Mouse (Mus musculus): ENCODE measurements around the gene Acsm4. TPM values are rescaled to one million over a fixed set of nuclear protein-coding genes. Genes with fewer than 3 reads are reported as not detected.

Gene Acsm4
- polyA plus RNA-seq, 1 experiment from 2014 or later, result not detected

Other genes starting within 250 kb of the Acsm4 start
- gene Gp2, start 230.7 kb upstream of the Acsm4 start, polyA plus RNA-seq (2015; fragmentation: Nextera tagmentation; extraction: Ambion mirVana), result not detected in 2 replicates
- not detected in 2 replicates for gene Umod, start 210.7 kb upstream of the Acsm4 start, polyA plus RNA-seq (2015; fragmentation: Nextera tagmentation; extraction: Ambion mirVana)
- not detected in 2 replicates for gene Acsm5, start 170.6 kb upstream of the Acsm4 start, polyA plus RNA-seq (2015; fragmentation: Nextera tagmentation; extraction: Ambion mirVana)
- gene Pdilt, start 166.5 kb upstream of the Acsm4 start, polyA plus RNA-seq (2015; fragmentation: Nextera tagmentation; extraction: Ambion mirVana), result 0.08 TPM in 1 of 2 replicates, not detected in the other
- gene Acsm2, start 135.7 kb upstream of the Acsm4 start, polyA plus RNA-seq (2015; fragmentation: Nextera tagmentation; extraction: Ambion mirVana), result not detected in 2 replicates
- not detected in 2 replicates for gene Acsm1, start 83.0 kb upstream of the Acsm4 start, polyA plus RNA-seq (2015; fragmentation: Nextera tagmentation; extraction: Ambion mirVana)
- 90.6 and 91.1 TPM in 2 replicates for gene Thumpd1, start 30.8 kb downstream of the Acsm4 start, polyA plus RNA-seq (2015; fragmentation: Nextera tagmentation; extraction: Ambion mirVana)
- 0.18 TPM in 2 replicates for gene Acsm3, start 70.9 kb downstream of the Acsm4 start, polyA plus RNA-seq (2015; fragmentation: Nextera tagmentation; extraction: Ambion mirVana)
- gene Rexo5, start 104.0 kb downstream of the Acsm4 start, polyA plus RNA-seq (2015; fragmentation: Nextera tagmentation; extraction: Ambion mirVana), result 13.0 and 13.8 TPM in 2 replicates
- gene Eri2, start 104.0 kb downstream of the Acsm4 start, polyA plus RNA-seq (2015; fragmentation: Nextera tagmentation; extraction: Ambion mirVana), result 22.2 and 22.5 TPM in 2 replicates
- gene Lyrm1, start 205.8 kb downstream of the Acsm4 start, polyA plus RNA-seq (2015; fragmentation: Nextera tagmentation; extraction: Ambion mirVana), result 14.7 and 16.9 TPM in 2 replicates
- 18.2 and 20.4 TPM in 2 replicates for gene Dcun1d3, start 206.3 kb downstream of the Acsm4 start, polyA plus RNA-seq (2015; fragmentation: Nextera tagmentation; extraction: Ambion mirVana)

Data from forebrain, embryonic 15.5 days (tissue).